Mouse (Mus musculus): ENCODE results near the gene Als2cl.

GRCm38 (mm10) chr9:110937506-110938490 is 58.1 kb downstream of the Als2cl start:
- TF ChIP-seq CTCF (IDR thresholded peaks at IDR 0.05; ENCODE audit: low read depth) (no peak), EP300 (IDR thresholded peaks at IDR 0.05; ENCODE audit: low read depth) (no peak)
